Mouse (Mus musculus) neural tube, embryonic 14.5 days (tissue): ENCODE measurements around the gene Prdx2. TPM values are rescaled to one million over a fixed set of nuclear protein-coding genes. Genes with fewer than 3 reads are reported as not detected.
A peak's percentile ranks its signal among the peaks of the same experiment; 100 is the strongest.

Experiments used
- ATAC-seq: fragments of 200-750 bp; cut with Nextera tagmentation; 2 replicates; pipeline ENCODE4 v1.8.0; 2017; ENCODE audit warnings: low read depth, mild to moderate bottlenecking, moderate TSS enrichment, moderate library complexity
- H3K27ac ChIP-seq: fragments of 300-500 bp; sonication (generic); 2 replicates; pipeline ENCODE4 v1.5.1; 2014; ENCODE audit warnings: low read depth, mild to moderate bottlenecking, control low read depth, low read length, moderate library complexity, mixed read lengths
- H3K27me3 ChIP-seq: fragments of 300-500 bp; sonication (generic); 2 replicates; pipeline ENCODE4 v1.6.1; 2014; ENCODE audit warnings: low read length; ENCODE audit not compliant: control insufficient read depth, insufficient read depth
- H3K36me3 ChIP-seq: fragments of 300-500 bp; sonication (generic); 2 replicates; pipeline ENCODE4 v1.6.1; 2014; ENCODE audit warnings: low read length, mixed read lengths; ENCODE audit not compliant: control insufficient read depth, insufficient read depth
- H3K4me1 ChIP-seq: fragments of 300-500 bp; sonication (generic); 2 replicates; pipeline ENCODE4 v1.6.1; 2014; ENCODE audit warnings: low read length; ENCODE audit not compliant: control insufficient read depth, insufficient read depth
- H3K4me2 ChIP-seq: fragments of 300-500 bp; sonication (generic); 2 replicates; pipeline ENCODE4 v1.6.1; 2014; ENCODE audit warnings: mild to moderate bottlenecking, low read depth, low read length, control low read depth
- H3K4me3 ChIP-seq: fragments of 300-500 bp; sonication (generic); 2 replicates; pipeline ENCODE4 v1.5.1; 2014; ENCODE audit warnings: low read depth, low read length, control low read depth, mixed read lengths
- H3K9ac ChIP-seq: fragments of 300-500 bp; sonication (generic); replicated peaks from 2 replicates; pipeline ENCODE4 v1.6.1; 2014; ENCODE audit warnings: low read depth, mild to moderate bottlenecking, control low read depth, low read length, mixed read lengths
- H3K9me3 ChIP-seq: fragments of 300-500 bp; sonication (generic); 2 replicates; pipeline ENCODE4 v1.6.1; 2016; ENCODE audit warnings: low read length; ENCODE audit not compliant: control insufficient read depth
- WGBS: fragments of 180-500 bp; shearing (Covaris S2); extraction: QIAGEN DNeasy Blood & Tissue Kit; methylation state at CpG from one replicate; pipeline ENCODE4 v1.1.7; 2014; 5-methylcytosine and 5-hydroxymethylcytosine counted together
- polyA plus RNA-seq: library from polyadenylated mRNA; unstranded; fragments of >200 nt; fragmentation: Nextera tagmentation; extraction: Ambion mirVana; gene quantifications from 2 replicates; pipeline ENCODE4 v1.2.1, GENCODE M21; 2014

The Prdx2 gene
- polyA plus RNA-seq, 1 experiment from 2014 or later, result 1,252 TPM

DNA sequence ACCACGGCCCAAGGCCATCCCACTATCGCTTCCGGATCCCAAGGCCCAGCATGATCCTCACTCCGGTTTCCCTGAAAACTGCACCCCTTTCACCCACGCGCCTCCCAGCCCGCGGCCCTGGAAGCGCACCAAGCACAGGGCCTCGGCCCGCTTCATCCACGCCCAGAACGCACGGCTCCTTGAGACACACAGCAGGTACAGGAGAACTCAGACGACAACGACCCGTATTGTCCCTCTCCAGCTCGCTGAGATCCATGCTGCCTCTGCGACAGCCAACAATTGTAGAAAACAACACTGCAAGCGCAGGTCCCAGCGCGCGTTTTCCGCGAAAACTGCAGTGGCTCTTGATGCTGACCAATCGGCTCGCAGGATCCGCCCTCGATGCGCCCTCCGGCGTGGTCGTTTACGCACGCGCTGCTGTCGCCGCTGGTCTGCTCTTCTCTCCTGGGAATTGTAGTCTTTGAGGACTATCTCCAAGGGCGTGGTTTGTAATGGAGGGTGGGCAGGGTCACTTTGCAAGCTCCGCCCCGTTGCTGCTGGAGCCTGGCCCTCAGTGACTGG lies 3.6 kb upstream of the Prdx2 start:
- H3K27ac ChIP-seq, result peak overlapping the region; percentile 3; the same call in 1 of the 2 replicates
- 0% methylated on average over 40 of the region's 41 CpGs for whole genome bisulfite sequencing
- no peaks in the 10 kb centered on the region; the same call in 1 of the 2 replicates for H3K36me3 ChIP-seq
- H3K9me3 ChIP-seq, result no peaks in the 10 kb centered on the region
- H3K27me3 ChIP-seq, result no peaks in the 10 kb centered on the region
- H3K9ac ChIP-seq, result peak overlapping the region; percentile 55
- ATAC-seq, result peak; percentile 76
- peaks cover 16% of the 10 kb centered on the region for H3K4me1 ChIP-seq
- peak overlapping the region; percentile 48 for H3K4me3 ChIP-seq
- peak overlapping the region; percentile 65 for H3K4me2 ChIP-seq

DNA sequence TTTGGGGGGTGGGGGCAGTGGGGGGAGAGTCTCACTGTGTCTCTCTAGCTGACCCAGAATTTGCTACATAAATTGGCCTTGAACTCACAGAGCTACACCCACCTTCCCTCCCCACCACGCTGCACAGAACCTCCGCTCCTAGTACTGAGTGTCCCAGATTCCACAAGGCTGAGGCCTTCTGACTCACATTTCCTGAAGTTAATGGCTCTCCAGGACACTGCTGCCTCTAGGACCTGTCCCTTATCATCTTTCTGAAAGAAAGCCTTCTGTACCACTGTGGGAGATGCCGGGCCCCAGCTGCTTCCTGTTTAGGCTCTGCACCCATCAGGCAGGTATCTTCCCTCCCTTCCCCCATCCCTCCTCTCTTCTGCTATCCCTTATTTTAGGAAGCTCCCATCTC lies 2.8 kb upstream of the Prdx2 start:
- no peak overlapping the region for H3K4me3 ChIP-seq
- no peaks in the 10 kb centered on the region for H3K27me3 ChIP-seq
- peak overlapping the region; percentile 65; the same call in 1 of the 2 replicates for H3K4me2 ChIP-seq
- peaks cover 21% of the 10 kb centered on the region for H3K4me1 ChIP-seq
- H3K27ac ChIP-seq, result no peak overlapping the region
- 57% methylated on average over 3 of the region's 3 CpGs for WGBS
- H3K9me3 ChIP-seq, result no peaks in the 10 kb centered on the region
- H3K36me3 ChIP-seq, result peaks cover 3% of the 10 kb centered on the region
- H3K9ac ChIP-seq, result no peak overlapping the region
- ATAC-seq, result peak; percentile 0; the same call in 1 of the 2 replicates

DNA sequence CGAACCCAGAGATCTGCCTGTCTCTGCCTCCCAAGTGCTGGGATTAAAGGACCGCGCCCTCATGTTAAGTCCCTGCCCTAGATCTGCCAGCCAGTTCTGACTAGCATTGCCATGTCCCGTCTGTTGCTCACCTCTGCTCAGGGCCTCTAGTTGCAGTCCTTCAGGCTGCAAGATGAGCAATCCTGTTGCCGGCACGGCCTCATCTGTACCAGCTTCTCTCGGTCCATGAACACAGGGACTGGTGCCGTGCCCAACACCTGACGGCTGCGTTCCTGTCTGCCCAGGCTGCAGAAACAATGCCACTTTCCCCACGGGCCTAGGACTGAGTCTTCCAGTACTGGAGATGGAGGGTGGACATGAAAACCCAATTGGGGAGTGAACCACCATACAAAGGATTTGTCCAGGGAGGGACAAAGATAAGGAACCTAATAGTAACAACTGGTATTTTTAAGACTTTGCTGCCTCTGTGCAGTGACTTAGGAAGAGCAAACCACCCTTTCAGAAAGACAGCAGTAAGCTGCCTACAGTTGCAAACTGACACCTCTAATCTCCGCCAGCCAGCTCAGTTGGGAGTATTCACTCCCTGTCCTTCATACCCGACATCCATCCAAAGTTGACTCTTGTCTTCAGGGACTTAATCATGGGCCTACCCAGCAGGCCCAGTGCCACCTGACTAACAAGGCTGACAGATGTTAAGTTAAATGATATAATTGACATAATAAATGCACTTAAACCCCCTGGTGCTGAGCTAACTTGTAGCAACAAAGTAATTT lies 1.7 kb upstream of the Prdx2 start:
- Histone ChIP-seq H3K9me3 (no peaks in the 10 kb centered on the region), H3K4me2 (no peak overlapping the region), H3K4me1 (peaks cover 21% of the 10 kb centered on the region), H3K27ac (no peak overlapping the region), H3K9ac (no peak overlapping the region), H3K4me3 (no peak overlapping the region), H3K27me3 (no peaks in the 10 kb centered on the region), H3K36me3 (peaks cover 14% of the 10 kb centered on the region)
- no peak for ATAC-seq
- 90% methylated on average over 13 of the region's 13 CpGs for WGBS

DNA sequence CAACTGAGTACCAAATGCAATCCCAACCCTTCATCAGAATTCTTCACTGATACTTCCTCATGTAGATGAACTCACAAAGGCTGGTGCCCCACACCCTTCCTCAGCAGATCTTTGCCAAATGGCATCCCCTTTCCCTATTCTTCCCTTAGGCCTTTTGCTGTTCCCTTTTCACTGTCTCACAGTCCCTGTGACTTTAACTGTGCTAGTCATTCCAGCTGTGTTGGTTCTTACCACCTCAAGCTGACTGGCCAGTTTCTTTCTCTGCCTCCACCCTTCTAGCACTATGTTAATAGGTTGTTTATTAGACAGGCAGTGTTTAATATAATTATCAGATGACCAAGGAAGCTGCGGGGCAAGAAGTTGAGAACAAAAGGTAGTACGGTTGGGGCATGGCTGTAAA lies 737 bp upstream of the Prdx2 start:
- Histone ChIP-seq H3K9ac (peak overlapping the region; percentile 94), H3K4me1 (peaks cover 21% of the 10 kb centered on the region), H3K36me3 (peaks cover 24% of the 10 kb centered on the region), H3K9me3 (no peaks in the 10 kb centered on the region), H3K4me3 (peak overlapping the region; percentile 80), H3K4me2 (peak overlapping the region; percentile 90), H3K27me3 (no peaks in the 10 kb centered on the region), H3K27ac (peak overlapping the region; percentile 74; the same call in 1 of the 2 replicates)
- ATAC-seq, result no peak
- WGBS, result 11% methylated on average over 2 of the region's 2 CpGs

DNA sequence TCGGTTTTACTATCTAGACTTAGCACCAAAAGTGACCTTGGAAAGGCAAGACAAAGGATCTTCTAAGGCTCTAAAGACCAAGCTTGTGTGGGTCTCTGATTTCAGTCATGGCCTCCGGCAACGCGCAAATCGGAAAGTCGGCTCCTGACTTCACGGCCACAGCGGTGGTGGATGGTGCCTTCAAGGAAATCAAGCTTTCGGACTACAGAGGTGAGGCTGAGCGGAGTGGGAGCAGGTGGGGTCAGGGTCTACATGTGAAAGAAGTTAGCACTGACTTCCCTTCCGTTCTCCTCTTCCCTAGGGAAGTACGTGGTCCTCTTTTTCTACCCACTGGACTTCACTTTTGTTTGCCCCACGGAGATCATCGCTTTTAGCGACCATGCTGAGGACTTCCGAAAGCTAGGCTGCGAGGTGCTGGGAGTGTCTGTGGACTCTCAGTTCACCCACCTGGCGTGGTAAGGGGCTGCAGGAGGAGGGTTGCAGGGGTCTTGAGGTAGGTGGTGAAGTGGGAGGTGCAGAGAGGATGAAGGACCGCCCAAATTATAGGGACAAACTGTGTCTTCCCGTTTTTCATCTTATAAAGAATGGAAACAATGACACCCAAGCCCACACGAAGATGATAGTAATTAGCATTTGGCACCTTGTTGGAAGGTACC lies 876 bp downstream of the Prdx2 start:
- H3K27me3 ChIP-seq, result no peaks in the 10 kb centered on the region
- H3K4me3 ChIP-seq, result peak overlapping the region; percentile 80
- 9% methylated on average over 21 of the region's 21 CpGs for WGBS
- ATAC-seq, result no peak
- H3K27ac ChIP-seq, result peak overlapping the region; percentile 74
- H3K36me3 ChIP-seq, result peaks cover 24% of the 10 kb centered on the region
- H3K4me2 ChIP-seq, result peak overlapping the region; percentile 90
- H3K9me3 ChIP-seq, result no peaks in the 10 kb centered on the region
- H3K4me1 ChIP-seq, result peaks cover 19% of the 10 kb centered on the region
- H3K9ac ChIP-seq, result peak overlapping the region; percentile 94

DNA sequence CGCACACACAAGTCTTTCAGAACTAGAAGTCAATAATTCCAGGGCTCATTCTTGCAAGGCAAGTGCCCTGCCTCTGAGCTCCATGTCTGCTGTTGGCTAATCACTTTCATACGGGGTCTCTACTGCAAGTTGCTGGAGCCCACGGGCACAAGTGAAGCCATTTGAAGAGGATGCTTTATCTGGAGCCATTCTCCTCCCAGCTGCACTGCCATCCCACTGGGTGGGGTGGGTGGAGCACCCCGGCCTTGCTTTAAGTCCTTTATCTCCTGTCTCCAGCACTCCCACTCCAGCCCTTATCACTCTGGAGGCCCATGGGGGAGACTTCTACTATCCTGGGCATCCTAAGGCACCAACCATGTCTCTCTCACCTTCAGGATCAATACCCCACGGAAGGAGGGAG lies 1.5 kb downstream of the Prdx2 start:
- ATAC-seq, result no peak
- H3K4me2 ChIP-seq, result peak overlapping the region; percentile 90
- H3K9ac ChIP-seq, result peak overlapping the region; percentile 8; the same call in 1 of the 2 replicates
- H3K36me3 ChIP-seq, result peaks cover 24% of the 10 kb centered on the region
- no peak overlapping the region for H3K27ac ChIP-seq
- no peaks in the 10 kb centered on the region for H3K9me3 ChIP-seq
- H3K27me3 ChIP-seq, result no peaks in the 10 kb centered on the region
- WGBS, result 72% methylated on average over 5 of the region's 5 CpGs
- peak overlapping the region; percentile 80 for H3K4me3 ChIP-seq
- peaks cover 20% of the 10 kb centered on the region for H3K4me1 ChIP-seq

DNA sequence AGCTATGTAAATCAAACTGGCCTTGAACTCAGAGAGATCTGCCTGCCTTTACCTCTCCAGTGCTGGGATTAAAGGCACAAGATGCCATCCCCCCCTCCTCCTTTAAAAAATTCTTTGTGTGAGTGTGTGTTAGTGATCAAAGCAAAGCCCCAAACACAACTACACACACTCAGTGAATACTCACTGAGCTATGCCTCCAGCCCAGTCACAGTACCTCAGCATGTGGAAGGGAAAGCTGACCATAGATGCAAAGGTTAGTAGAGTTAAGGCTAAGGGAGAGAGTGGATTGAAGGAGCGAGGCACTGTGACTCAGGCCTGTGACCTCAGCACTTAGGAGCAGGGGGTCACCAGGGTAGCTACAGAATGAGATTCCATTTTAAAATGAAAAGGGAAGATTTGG lies 3.7 kb downstream of the Prdx2 start:
- H3K36me3 ChIP-seq, result peaks cover 24% of the 10 kb centered on the region
- no peak overlapping the region for H3K27ac ChIP-seq
- H3K27me3 ChIP-seq, result 0 out of 2 replicates have a peak, but pooled peaks cover 4% of the 10 kb centered on the region
- no peak overlapping the region for H3K4me2 ChIP-seq
- no peak overlapping the region for H3K9ac ChIP-seq
- ATAC-seq, result no peak
- H3K4me1 ChIP-seq, result peaks cover 39% of the 10 kb centered on the region
- WGBS, result 100% methylated on average over 1 of the region's 1 CpGs
- H3K4me3 ChIP-seq, result no peak overlapping the region
- no peaks in the 10 kb centered on the region for H3K9me3 ChIP-seq

DNA sequence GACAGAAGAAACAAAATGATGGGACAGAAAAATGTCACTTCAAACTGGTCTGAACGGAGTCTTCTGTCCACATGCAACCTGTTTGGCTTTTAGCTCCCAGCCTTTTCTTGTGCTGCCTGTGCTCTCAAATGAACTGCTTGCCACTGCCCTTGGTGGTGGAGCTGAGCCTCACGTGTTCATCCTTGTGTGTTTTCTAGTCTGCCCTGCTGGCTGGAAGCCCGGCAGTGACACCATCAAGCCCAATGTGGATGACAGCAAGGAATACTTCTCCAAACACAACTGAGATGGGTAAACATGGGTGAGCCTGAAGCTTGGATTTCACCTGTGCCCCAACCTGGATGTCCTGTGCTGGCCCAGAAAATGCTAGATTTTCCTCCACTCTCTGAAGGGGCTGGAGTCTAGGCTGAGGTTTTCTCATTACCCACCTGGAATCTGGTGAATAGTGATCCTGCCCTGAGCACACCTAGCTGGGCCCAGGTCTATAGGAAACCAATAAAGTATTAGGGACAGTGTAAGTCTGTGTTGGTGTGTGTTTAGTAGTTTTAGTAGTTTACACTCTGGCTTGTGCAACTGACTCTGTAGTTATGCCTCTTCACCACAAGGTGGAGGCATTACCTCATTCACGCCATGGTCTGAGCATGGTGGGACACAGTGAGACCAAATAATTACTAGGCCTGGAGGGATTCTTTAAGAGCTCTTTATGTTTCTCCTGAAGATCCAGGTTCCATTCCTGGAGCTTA lies 4.6 kb downstream of the Prdx2 start:
- Histone ChIP-seq H3K4me1 (peaks cover 38% of the 10 kb centered on the region), H3K27ac (no peak overlapping the region), H3K9me3 (no peaks in the 10 kb centered on the region), H3K4me2 (no peak overlapping the region), H3K27me3 (0 out of 2 replicates have a peak, but pooled peaks cover 4% of the 10 kb centered on the region), H3K36me3 (peaks cover 24% of the 10 kb centered on the region), H3K9ac (no peak overlapping the region), H3K4me3 (no peak overlapping the region)
- 64% methylated on average over 4 of the region's 4 CpGs for WGBS
- ATAC-seq, result no peak
